Mouse (Mus musculus): ENCODE data around the gene Capn13. TPM values are rescaled to one million over a fixed set of nuclear protein-coding genes. Genes with fewer than 3 reads are reported as not detected.

The Capn13 gene
- polyA plus RNA-seq, 1 experiment: not detected

GRCm38 (mm10) chr17:73393361-73393760, 7.3 kb downstream of the Capn13 start:
- Histone ChIP-seq H3K36me3 (replicated peaks; ENCODE audit: low read length) (no peaks in the 10 kb centered on the region), H3K4me1 (no peaks in the 10 kb centered on the region), H3K4me3 (replicated peaks) (no peak overlapping the region), H3K27me3 (replicated peaks) (no peaks in the 10 kb centered on the region), H3K9me3 (no peaks in the 10 kb centered on the region)
- no peak for TF ChIP-seq GATA1 (IDR thresholded peaks at IDR 0.05; ENCODE audit: borderline replicate concordance, low read length)
- TF ChIP-seq FLI1 (IDR thresholded peaks at IDR 0.05; ENCODE audit: low read length): no peak

DNA sequence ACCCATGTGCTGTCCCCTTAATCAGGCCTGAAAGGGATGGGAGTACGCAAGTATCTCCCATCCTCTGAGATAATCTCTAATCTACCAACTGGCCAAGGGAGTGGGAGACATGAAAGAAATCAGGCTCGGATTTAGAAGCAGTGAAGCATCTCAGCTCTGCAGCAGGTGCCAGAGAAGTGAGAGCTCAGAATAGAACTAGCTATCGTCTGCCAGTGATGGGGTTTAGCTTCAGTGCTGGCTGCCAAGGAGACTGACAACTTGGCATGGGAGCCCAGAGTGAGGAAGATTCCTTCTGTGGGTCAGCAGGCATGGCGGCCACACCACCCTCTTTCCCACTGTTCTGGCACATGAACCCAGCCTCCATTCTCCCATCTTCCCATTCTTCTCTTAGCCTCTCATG, 8.9 kb downstream of the Capn13 start:
- H3K27me3 ChIP-seq (replicated peaks): no peaks in the 10 kb centered on the region
- no peak for TF ChIP-seq FLI1 (IDR thresholded peaks at IDR 0.05; ENCODE audit: low read length)
- TF ChIP-seq GATA1 (IDR thresholded peaks at IDR 0.05; ENCODE audit: borderline replicate concordance, low read length): no peak
- H3K9me3 ChIP-seq: no peaks in the 10 kb centered on the region
- H3K36me3 ChIP-seq (replicated peaks; ENCODE audit: low read length): no peaks in the 10 kb centered on the region
- H3K4me1 ChIP-seq: no peaks in the 10 kb centered on the region
- H3K4me3 ChIP-seq (replicated peaks): no peak overlapping the region

DNA sequence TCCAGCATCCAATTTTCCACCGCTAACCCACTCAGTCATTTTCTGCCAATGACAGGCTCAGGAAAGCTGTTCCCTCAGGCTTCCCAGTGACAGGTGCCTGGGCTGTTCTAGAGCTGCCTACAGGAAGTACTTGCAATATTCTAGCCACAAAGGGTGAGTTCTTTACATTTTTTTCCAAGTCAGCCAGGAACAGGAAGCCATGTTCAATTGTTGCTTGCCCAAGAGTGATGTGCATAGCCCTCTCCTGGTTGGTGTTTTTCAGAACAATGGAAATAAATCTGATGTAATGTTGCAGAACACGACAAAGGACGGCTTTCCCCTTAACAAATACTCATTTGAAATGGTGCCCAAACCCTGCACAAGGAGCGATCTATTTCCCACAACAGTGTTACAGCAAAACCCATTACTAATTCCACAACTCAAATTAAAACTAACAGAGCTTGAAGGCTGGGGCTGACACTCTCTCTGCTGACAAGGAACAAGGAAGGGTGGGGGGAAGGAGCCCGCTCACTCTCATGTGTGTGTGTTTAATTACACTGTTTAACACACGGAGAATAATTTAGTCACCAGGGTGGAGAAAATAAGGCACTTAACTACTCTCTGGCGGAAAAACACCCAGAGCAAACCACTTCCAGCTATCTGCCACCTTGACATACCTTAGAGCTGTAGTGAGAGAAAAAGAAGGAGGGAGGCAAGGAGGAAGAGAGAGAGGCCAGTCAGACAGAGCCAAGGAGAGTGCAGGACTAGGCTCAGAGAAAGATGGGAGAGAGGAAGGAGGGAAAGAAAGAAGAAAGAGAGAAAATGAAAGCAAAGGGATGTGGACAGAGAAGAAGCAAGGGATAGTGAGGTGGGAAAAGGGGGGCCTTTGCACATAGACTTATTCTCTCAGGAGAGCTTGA, 10.2 kb downstream of the Capn13 start:
- Histone ChIP-seq H3K4me3 (replicated peaks) (no peak overlapping the region), H3K27me3 (replicated peaks) (no peaks in the 10 kb centered on the region), H3K4me1 (no peaks in the 10 kb centered on the region), H3K9me3 (no peaks in the 10 kb centered on the region), H3K36me3 (replicated peaks; ENCODE audit: low read length) (no peaks in the 10 kb centered on the region)
- TF ChIP-seq GATA1 (IDR thresholded peaks at IDR 0.05; ENCODE audit: borderline replicate concordance, low read length): no peak
- no peak for TF ChIP-seq FLI1 (IDR thresholded peaks at IDR 0.05; ENCODE audit: low read length)

DNA sequence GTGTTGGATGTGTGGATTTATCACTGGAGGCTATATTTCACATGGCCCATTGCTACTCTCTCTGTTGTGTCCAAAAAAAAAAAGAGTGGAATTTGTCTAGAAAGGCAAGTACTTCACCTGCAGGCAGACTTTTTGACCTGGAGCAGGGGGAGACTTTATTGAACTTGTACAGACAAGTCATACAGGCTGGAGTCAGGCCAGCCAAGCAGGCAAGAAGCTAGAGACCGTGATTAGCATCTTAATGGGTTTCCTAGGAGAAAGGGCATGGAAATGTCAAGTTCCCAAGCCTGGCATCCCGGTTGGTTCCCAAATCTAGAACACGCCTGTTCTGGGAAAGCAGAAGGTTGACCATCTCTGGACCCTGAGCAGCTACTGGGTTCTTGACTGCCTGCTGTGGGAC, 11.3 kb downstream of the Capn13 start:
- Histone ChIP-seq H3K9me3 (no peaks in the 10 kb centered on the region), H3K36me3 (replicated peaks; ENCODE audit: low read length) (no peaks in the 10 kb centered on the region)
- TF ChIP-seq FLI1 (IDR thresholded peaks at IDR 0.05; ENCODE audit: low read length) (no peak), GATA1 (IDR thresholded peaks at IDR 0.05; ENCODE audit: borderline replicate concordance, low read length) (no peak)

GRCm38 (mm10) chr17:73386581-73386980, 14.1 kb downstream of the Capn13 start:
- Histone ChIP-seq H3K4me3 (replicated peaks) (no peak overlapping the region), H3K36me3 (replicated peaks; ENCODE audit: low read length) (no peaks in the 10 kb centered on the region), H3K9me3 (no peaks in the 10 kb centered on the region), H3K27me3 (replicated peaks) (no peaks in the 10 kb centered on the region), H3K4me1 (no peaks in the 10 kb centered on the region)
- TF ChIP-seq FLI1 (IDR thresholded peaks at IDR 0.05; ENCODE audit: low read length): no peak
- TF ChIP-seq GATA1 (IDR thresholded peaks at IDR 0.05; ENCODE audit: borderline replicate concordance, low read length): no peak

More for the DNA sequence above, 11.3 kb downstream of the Capn13 start:
- no peak overlapping the region for H3K4me3 ChIP-seq (replicated peaks)
- no peaks in the 10 kb centered on the region for H3K4me1 ChIP-seq
- H3K27me3 ChIP-seq (replicated peaks): no peaks in the 10 kb centered on the region

GRCm38 (mm10) chr17:73385940-73386339, 14.7 kb downstream of the Capn13 start:
- H3K4me1 ChIP-seq: no peaks in the 10 kb centered on the region
- no peaks in the 10 kb centered on the region for H3K36me3 ChIP-seq (replicated peaks; ENCODE audit: low read length)
- H3K4me3 ChIP-seq (replicated peaks): no peak overlapping the region
- H3K9me3 ChIP-seq: no peaks in the 10 kb centered on the region
- TF ChIP-seq FLI1 (IDR thresholded peaks at IDR 0.05; ENCODE audit: low read length) (no peak), GATA1 (IDR thresholded peaks at IDR 0.05; ENCODE audit: borderline replicate concordance, low read length) (no peak)
- H3K27me3 ChIP-seq (replicated peaks): no peaks in the 10 kb centered on the region

DNA sequence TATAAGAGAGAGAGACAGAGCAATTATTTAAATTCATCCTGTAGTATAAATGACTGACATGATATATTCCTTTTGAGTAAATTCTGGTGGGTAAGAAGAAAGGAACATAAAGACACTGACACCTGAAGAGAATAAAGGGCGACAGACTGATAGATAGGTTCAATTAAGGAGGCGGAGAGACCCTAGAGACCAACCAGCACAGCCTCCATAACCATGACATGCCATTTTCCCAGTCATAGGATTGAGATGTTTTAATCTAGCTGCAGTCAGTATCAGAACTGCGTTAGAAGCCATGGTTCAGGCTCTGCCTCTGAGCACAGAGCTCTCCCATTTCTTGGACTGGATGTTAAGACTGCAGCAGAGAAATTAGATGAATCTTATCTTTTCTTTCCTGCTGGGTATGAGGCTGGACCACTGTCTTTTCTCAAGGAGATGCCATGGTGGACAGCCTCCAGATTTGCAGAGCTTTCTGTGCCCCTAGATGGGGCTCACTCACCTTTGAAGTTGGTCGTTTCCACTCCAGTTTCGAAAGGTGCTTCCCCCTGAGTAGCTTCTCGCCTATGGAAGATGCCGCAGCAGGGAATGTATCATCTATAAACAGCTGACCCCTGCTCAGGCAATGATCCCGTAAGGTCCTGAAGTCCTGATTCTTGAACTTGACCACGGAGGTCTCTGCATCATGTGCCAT, 18.2 kb downstream of the Capn13 start:
- Histone ChIP-seq H3K9me3 (no peaks in the 10 kb centered on the region), H3K36me3 (replicated peaks; ENCODE audit: low read length) (no peaks in the 10 kb centered on the region), H3K27me3 (replicated peaks) (no peaks in the 10 kb centered on the region), H3K4me3 (replicated peaks) (no peak overlapping the region), H3K4me1 (no peaks in the 10 kb centered on the region)
- TF ChIP-seq FLI1 (IDR thresholded peaks at IDR 0.05; ENCODE audit: low read length): no peak
- TF ChIP-seq GATA1 (IDR thresholded peaks at IDR 0.05; ENCODE audit: borderline replicate concordance, low read length): no peak

DNA sequence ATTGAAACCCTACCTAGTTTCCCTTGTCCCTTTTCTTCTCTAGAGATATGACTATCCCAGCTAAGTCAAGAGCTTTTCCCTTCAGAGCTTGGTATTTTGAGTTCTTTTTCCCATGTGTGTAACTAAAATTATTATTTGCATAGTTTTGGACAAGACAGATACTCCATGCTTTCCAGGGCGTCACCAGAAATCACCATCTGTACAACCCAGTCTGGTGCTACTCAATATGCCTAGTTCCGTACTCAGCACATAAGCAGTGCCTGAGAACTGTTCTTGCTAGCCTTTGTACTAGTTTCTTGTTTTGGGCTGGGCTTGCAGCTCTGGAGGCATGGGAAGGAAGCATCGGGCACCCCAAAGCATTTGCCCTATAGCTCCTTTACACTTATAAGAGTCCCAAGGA, 19.0 kb downstream of the Capn13 start:
- H3K27me3 ChIP-seq (replicated peaks): no peaks in the 10 kb centered on the region

DNA sequence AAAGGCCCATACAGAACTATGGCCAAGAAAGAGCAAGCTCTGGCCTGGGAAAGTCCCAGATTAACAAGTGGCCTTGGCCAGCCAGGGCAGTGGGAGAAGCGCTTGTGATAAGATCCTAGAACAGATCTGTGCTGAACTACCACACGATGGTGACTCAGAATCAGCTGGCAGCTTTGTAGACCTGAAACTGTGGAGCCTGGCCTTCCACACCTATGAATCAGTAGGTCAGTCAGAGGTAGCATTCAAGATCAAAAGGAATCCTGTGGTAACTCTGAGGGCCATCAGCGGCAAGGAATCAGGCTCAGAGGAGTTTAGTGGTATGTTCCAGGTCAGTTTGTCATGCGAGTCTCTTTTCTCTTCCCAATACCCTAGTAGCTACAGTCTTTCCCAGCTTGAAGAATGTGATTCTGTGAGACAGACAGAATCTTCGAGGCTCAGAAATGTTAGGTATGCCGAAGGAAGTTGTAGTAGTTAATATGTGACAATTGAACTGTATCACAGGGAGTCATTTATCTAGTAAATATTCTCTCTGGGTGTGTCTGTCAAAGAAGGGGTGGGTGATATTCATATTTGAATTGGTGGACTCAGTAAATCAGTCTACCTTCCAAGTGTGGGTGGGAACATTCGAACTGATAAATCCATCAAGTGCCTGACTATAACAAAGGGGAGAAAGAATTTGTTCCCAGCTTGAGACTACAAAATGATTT, 22.7 kb downstream of the Capn13 start:
- H3K4me3 ChIP-seq (replicated peaks): no peak overlapping the region
- TF ChIP-seq FLI1 (IDR thresholded peaks at IDR 0.05; ENCODE audit: low read length): no peak
- no peak for TF ChIP-seq GATA1 (IDR thresholded peaks at IDR 0.05; ENCODE audit: borderline replicate concordance, low read length)

More for the DNA sequence above, 19.0 kb downstream of the Capn13 start:
- TF ChIP-seq GATA1 (IDR thresholded peaks at IDR 0.05; ENCODE audit: borderline replicate concordance, low read length) (no peak), FLI1 (IDR thresholded peaks at IDR 0.05; ENCODE audit: low read length) (no peak)
- H3K36me3 ChIP-seq (replicated peaks; ENCODE audit: low read length): no peaks in the 10 kb centered on the region
- H3K4me1 ChIP-seq: no peaks in the 10 kb centered on the region
- H3K9me3 ChIP-seq: no peaks in the 10 kb centered on the region
- no peak overlapping the region for H3K4me3 ChIP-seq (replicated peaks)

More for the DNA sequence above, 22.7 kb downstream of the Capn13 start:
- Histone ChIP-seq H3K9me3 (no peaks in the 10 kb centered on the region), H3K4me1 (no peaks in the 10 kb centered on the region), H3K36me3 (replicated peaks; ENCODE audit: low read length) (no peaks in the 10 kb centered on the region), H3K27me3 (replicated peaks) (no peaks in the 10 kb centered on the region)

All from megakaryocyte, embryonic 14.5 days (primary cell).